In genomic region chr15:6653046-6653445, GRCm38 (mm10) we compare ENCODE assay signal across 19 mouse cellular contexts. TPM values are rescaled to one million over a fixed set of nuclear protein-coding genes. Genes with fewer than 3 reads are reported as not detected.
DNase-seq lines count a peak whose midpoint lies in the region; ATAC-seq and TF ChIP-seq lines count a peak whose summit lies in the region.
"Had no signal": no experiment of that assay in that cellular context is flagged by ENCODE, and none has a peak within 500 bp of the region (broad histone marks: within the 10 kb centered on the region; RNA-seq: fewer than 3 reads in every experiment).

No protein-coding gene starts in this region.

- H3K36me3 ChIP-seq in lung, postnatal 0 days (ENCODE audit: insufficient read depth, low read length) = no peaks in the 10 kb centered on the region
- H3K36me3 ChIP-seq in MEL (ENCODE audit: control insufficient read depth in 1 of 2, insufficient read depth in 2 of 2, low read length in 2 of 2) = peaks cover 0 to 11% of the 10 kb centered on the region in 2 experiments; a peak in 2 of 4 replicates
- no peaks in the 10 kb centered on the region for H3K36me3 ChIP-seq in heart, embryonic 11.5 days (ENCODE audit: control insufficient read depth, insufficient read depth, low read length)
- H3K36me3 ChIP-seq: embryonic facial prominence, embryonic 13.5 days; forebrain, embryonic 12.5 days; heart, embryonic 12.5 days; hindbrain, embryonic 10.5 days had no signal

- WGBS in lung, postnatal 0 days = 38% methylated on average over 4 of the region's 4 CpGs
- WGBS in lung, adult 2 months = 42% methylated on average over 4 of the region's 4 CpGs
- 50% methylated on average over 4 of the region's 4 CpGs for WGBS in heart, embryonic 11.5 days (ENCODE audit: insufficient replicate concordance)

- no peak overlapping the region for H3K9ac ChIP-seq in lung, postnatal 0 days (replicated peaks; ENCODE audit: low read depth)
- H3K9ac ChIP-seq in MEL (ENCODE audit: control insufficient read depth, low read depth, low read length, poor library complexity, severe bottlenecking) = no peak overlapping the region
- H3K9ac ChIP-seq in heart, embryonic 11.5 days (ENCODE audit: low read depth, low read length) = no peak overlapping the region
- H3K9ac ChIP-seq: embryonic facial prominence, embryonic 13.5 days; forebrain, embryonic 12.5 days; heart, embryonic 12.5 days; hindbrain, embryonic 14.5 days had no signal

- no peak overlapping the region for H3K27ac ChIP-seq in lung, postnatal 0 days (ENCODE audit: low read length)
- H3K27ac ChIP-seq in MEL (ENCODE audit: control insufficient read depth, low read depth, low read length) = no peak overlapping the region
- no peak overlapping the region for H3K27ac ChIP-seq in heart, embryonic 11.5 days (ENCODE audit: low read depth, low read length)
- H3K27ac ChIP-seq: embryonic facial prominence, embryonic 13.5 days; forebrain, embryonic 12.5 days; heart, adult 2 months; hindbrain, embryonic 10.5 days; hindbrain, embryonic 14.5 days had no signal

- peak; percentile 59 for TF ChIP-seq EP300 in lung, postnatal 0 days (IDR thresholded peaks at IDR 0.05)
- peak; percentile 87 to 93 for TF ChIP-seq EP300 in MEL (IDR thresholded peaks at IDR 0.05; ENCODE audit: low read depth in 1 of 2, low read length in 2 of 2)

- no peaks in the 10 kb centered on the region for H3K4me1 ChIP-seq in lung, postnatal 0 days (ENCODE audit: insufficient read depth, low read depth, low read length)
- no peaks in the 10 kb centered on the region; the same call in 1 of the 2 replicates for H3K4me1 ChIP-seq in lung, adult 2 months (ENCODE audit: control insufficient read depth, insufficient read depth, low read length)
- peaks cover 0 to 6% of the 10 kb centered on the region in 2 experiments; a peak in 2 of 4 replicates for H3K4me1 ChIP-seq in MEL (ENCODE audit: control insufficient read depth in 1 of 2, insufficient read depth in 2 of 2, low read length in 2 of 2)
- H3K4me1 ChIP-seq in heart, embryonic 11.5 days (ENCODE audit: control insufficient read depth, insufficient read depth, low read length) = no peaks in the 10 kb centered on the region
- H3K4me1 ChIP-seq: embryonic facial prominence, embryonic 13.5 days; forebrain, embryonic 12.5 days had no signal

- TF ChIP-seq POLR2A in lung, adult 2 months (IDR thresholded peaks at IDR 0.05; ENCODE audit: borderline replicate concordance, extremely low read depth, low read depth, low read length) = no peak
- no peak for TF ChIP-seq POLR2A in MEL (IDR thresholded peaks at IDR 0.05; ENCODE audit: control insufficient read depth in 1 of 2, insufficient read depth in 1 of 2, low read depth in 1 of 2, low read length in 2 of 2, poor library complexity in 1 of 2)

- TF ChIP-seq CTCF in lung, postnatal 0 days (IDR thresholded peaks at IDR 0.05) = no peak
- TF ChIP-seq CTCF in lung, adult 2 months (IDR thresholded peaks at IDR 0.05; ENCODE audit: insufficient read depth, low read length) = no peak
- no peak for TF ChIP-seq CTCF in MEL (IDR thresholded peaks at IDR 0.05 in 2 of 3, conservative IDR thresholded peaks at IDR 0.05 in 1 of 3; ENCODE audit: control insufficient read depth in 1 of 3, insufficient read depth in 1 of 3, low read depth in 2 of 3, low read length in 3 of 3, poor library complexity in 1 of 3, severe bottlenecking in 1 of 3)

- no peaks in the 10 kb centered on the region for H3K27me3 ChIP-seq in lung, postnatal 0 days (replicated peaks; ENCODE audit: insufficient read depth, low read length)
- H3K27me3 ChIP-seq in MEL (ENCODE audit: control insufficient read depth in 1 of 2, insufficient read depth in 2 of 2, low read length in 2 of 2) = no peaks in the 10 kb centered on the region
- H3K27me3 ChIP-seq in heart, embryonic 11.5 days (ENCODE audit: control insufficient read depth, insufficient read depth, low read length) = no peaks in the 10 kb centered on the region
- H3K27me3 ChIP-seq: embryonic facial prominence, embryonic 13.5 days; forebrain, embryonic 12.5 days; heart, embryonic 12.5 days had no signal

- peak; percentile 16; the same call in 1 of the 2 replicates for ATAC-seq in lung, postnatal 0 days
- ATAC-seq in megakaryocyte progenitor cell, adult 5-6 weeks (replicated peaks; ENCODE audit: poor library complexity) = peak; percentile 55
- ATAC-seq in heart, embryonic 11.5 days (replicated peaks; ENCODE audit: insufficient number of reproducible peaks, low FRiP score, low TSS enrichment) = no peak
- ATAC-seq: forebrain, embryonic 16.5 days had no signal

- no peak for TF ChIP-seq RAD21 in MEL (IDR thresholded peaks at IDR 0.05; ENCODE audit: low read depth, low read length)

- no peak overlapping the region for H3K4me2 ChIP-seq in lung, postnatal 0 days (replicated peaks; ENCODE audit: low read depth, low read length)
- no peak overlapping the region for H3K4me2 ChIP-seq in heart, embryonic 11.5 days
- H3K4me2 ChIP-seq: embryonic facial prominence, embryonic 13.5 days; forebrain, embryonic 12.5 days; heart, embryonic 12.5 days; hindbrain, embryonic 14.5 days had no signal

- no peaks in the 10 kb centered on the region for H3K79me2 ChIP-seq in MEL (ENCODE audit: control insufficient read depth, insufficient read depth, low read length, poor library complexity)

- peak; percentile 18 for DNase-seq in lung, postnatal 0 days (ENCODE audit: low spot score)
- DNase-seq in lung, adult 2 months = no peak
- DNase-seq in MEL (ENCODE audit: low read depth, low spot score) = peak; percentile 86
- no peak for DNase-seq in layer of hippocampus, postnatal 25 days (ENCODE audit: extremely low spot score in 1 of 2, low spot score in 1 of 2)
- DNase-seq: adrenal gland, postnatal 10 days; B cell, adult 2 months; cerebellum, adult 11 months; cerebellum, adult 8-10 months; cerebellum, postnatal 25 days; gastrocnemius, postnatal 14 days; heart, adult 2 months had no signal

- no peaks in the 10 kb centered on the region for H3K9me3 ChIP-seq in lung, postnatal 0 days (ENCODE audit: low read length)
- H3K9me3 ChIP-seq in MEL (replicated peaks; ENCODE audit: insufficient read depth, low read length) = no peaks in the 10 kb centered on the region
- H3K9me3 ChIP-seq in heart, embryonic 11.5 days (replicated peaks; ENCODE audit: control insufficient read depth, low read length) = no peaks in the 10 kb centered on the region
- H3K9me3 ChIP-seq: embryonic facial prominence, embryonic 13.5 days; forebrain, embryonic 12.5 days; heart, embryonic 12.5 days; hindbrain, embryonic 10.5 days had no signal

- no peak overlapping the region for H3K4me3 ChIP-seq in lung, postnatal 0 days (ENCODE audit: low read depth, low read length)
- no peak overlapping the region for H3K4me3 ChIP-seq in lung, adult 2 months (replicated peaks; ENCODE audit: extremely low read depth, low read depth, low read length)
- no peak overlapping the region for H3K4me3 ChIP-seq in MEL (ENCODE audit: control insufficient read depth in 1 of 2, insufficient read depth in 1 of 2, low read depth in 2 of 2, low read length in 2 of 2)
- H3K4me3 ChIP-seq in heart, embryonic 11.5 days (ENCODE audit: low read depth, low read length) = no peak overlapping the region
- H3K4me3 ChIP-seq: embryonic facial prominence, embryonic 13.5 days; forebrain, embryonic 12.5 days; heart, adult 2 months; heart, embryonic 12.5 days; hindbrain, embryonic 10.5 days had no signal

TF ChIP-seq in MEL, 35 proteins besides CTCF, POLR2A, EP300 and RAD21 (continues in another document):
- TF ChIP-seq MYC (IDR thresholded peaks at IDR 0.05; ENCODE audit: low read depth, low read length) (no peak; the same call in 1 of the 2 replicates), UBTF (IDR thresholded peaks at IDR 0.05; ENCODE audit: borderline replicate concordance, insufficient read depth, low read depth, low read length) (no peak), ZKSCAN1 (IDR thresholded peaks at IDR 0.05; ENCODE audit: low read depth, low read length) (no peak), ETS1 (IDR thresholded peaks at IDR 0.05; ENCODE audit: low read depth, low read length) (peak; percentile 84), MAX (IDR thresholded peaks at IDR 0.05; ENCODE audit: low read length) (no peak), POLR2AphosphoS2 (IDR thresholded peaks at IDR 0.05; ENCODE audit: low read length) (no peak), TBP (IDR thresholded peaks at IDR 0.05; ENCODE audit: low read depth, low read length) (no peak), USF1 (IDR thresholded peaks at IDR 0.05; ENCODE audit: low read depth, low read length) (no peak), USF2 (IDR thresholded peaks at IDR 0.05; ENCODE audit: borderline replicate concordance in 1 of 2, insufficient read depth in 1 of 2, low read depth in 1 of 2, low read length in 2 of 2) (no peak), BHLHE40 (IDR thresholded peaks at IDR 0.05; ENCODE audit: borderline replicate concordance, low read depth, low read length) (no peak), NRF1 (IDR thresholded peaks at IDR 0.05; ENCODE audit: insufficient read depth, low read depth, low read length, poor library complexity, severe bottlenecking) (no peak), SIN3A (IDR thresholded peaks at IDR 0.05; ENCODE audit: low read length) (peak; percentile 67), ZC3H11A (IDR thresholded peaks at IDR 0.05; ENCODE audit: low read depth, low read length) (no peak), JUND (IDR thresholded peaks at IDR 0.05; ENCODE audit: low read depth, low read length) (no peak), MEF2A (IDR thresholded peaks at IDR 0.05; ENCODE audit: extremely low read depth, insufficient replicate concordance, low read depth, low read length, poor library complexity, severe bottlenecking) (no peak), TCF12 (IDR thresholded peaks at IDR 0.05; ENCODE audit: low read depth, low read length) (peak; percentile 74), KAT2A (conservative IDR thresholded peaks at IDR 0.05; ENCODE audit: low read depth, low read length) (no peak), RCOR1 (IDR thresholded peaks at IDR 0.05; ENCODE audit: low read depth, low read length) (peak; percentile 99), MYB (IDR thresholded peaks at IDR 0.05; ENCODE audit: low read depth, low read length) (no peak), MAZ (IDR thresholded peaks at IDR 0.05; ENCODE audit: low read depth, low read length) (no peak), MXI1 (IDR thresholded peaks at IDR 0.05; ENCODE audit: low read depth, low read length) (no peak)

RNA-seq across cellular contexts. Expression of gene Rictor, which starts 55.1 kb away (rescaled TPM):
- 35.5 and 43.7 TPM in 2 replicates for polyA plus RNA-seq in lung, postnatal 0 days (2015; fragmentation: Nextera tagmentation; extraction: Ambion mirVana)
- 6.2 and 10.3 TPM in 2 replicates for polyA plus RNA-seq in lung, adult 2 months (2012; rRNA removed)
- 10.6 and 12.8 TPM in 2 replicates for total RNA-seq in MEL (2012; rRNA removed)
- 10 to 100 TPM in 1 of 2 experiments, not detected in 1; 10.3 TPM for polyA plus RNA-seq in MEL (2012; ENCODE audit: insufficient read depth in 1 of 2, insufficient read length in 2 of 2, low read depth in 1 of 2, low replicate concordance in 2 of 2, missing spikeins in 1 of 2)
- total RNA-seq in megakaryocyte progenitor cell, adult 5-6 weeks (2015) = 26.0 and 29.8 TPM in 2 replicates
- 19.4 and 29.6 TPM in 2 replicates for total RNA-seq in megakaryocyte progenitor cell, adult 5-6 weeks (2017)
- 35.0 and 38.4 TPM in 2 replicates for polyA plus RNA-seq in heart, embryonic 11.5 days (2014; fragmentation: Nextera tagmentation; extraction: Ambion mirVana)
- total RNA-seq in layer of hippocampus, postnatal 25 days (2021) = 10 to 100 TPM; 43.1 to 43.9 TPM

Comparison
In these comparisons a context has a peak if more than half of its experiments do, and no peak if none do; other contexts are left out.
1. DNase-seq: peak in lung, postnatal 0 days (single experiment) and MEL (single experiment); none in lung, adult 2 months (single experiment) and layer of hippocampus, postnatal 25 days (0 of 2).